Mouse (Mus musculus) kidney, postnatal 0 days (tissue): Measurements from ENCODE around the gene Tmem199. TPM values are rescaled to one million over a fixed set of nuclear protein-coding genes. Genes with fewer than 3 reads are reported as not detected.

Source experiments
- ATAC-seq: fragments of 200-750 bp; cut with Nextera tagmentation; replicated peaks from 2 replicates; pipeline ENCODE4 v1.8.0; 2017; ENCODE audit warnings: low read depth, moderate number of reproducible peaks, moderate TSS enrichment, moderate library complexity; ENCODE audit not compliant: low FRiP score
- DNase-seq: peaks from one replicate; pipeline ENCODE4 v3.0.0-alpha.2; 2016; ENCODE audit warnings: low spot score
- H3K27ac ChIP-seq: fragments of 300-500 bp; sonication (generic); 2 replicates; pipeline ENCODE4 v1.5.1; 2014; ENCODE audit warnings: mild to moderate bottlenecking
- H3K27me3 ChIP-seq: fragments of 300-500 bp; sonication (generic); 2 replicates; pipeline ENCODE4 v1.6.1; 2014; ENCODE audit warnings: low read length, mixed read lengths; ENCODE audit not compliant: insufficient read depth
- H3K36me3 ChIP-seq: fragments of 300-500 bp; sonication (generic); 2 replicates; pipeline ENCODE4 v1.6.1; 2014; ENCODE audit warnings: low read length, mixed read lengths; ENCODE audit not compliant: insufficient read depth
- H3K4me1 ChIP-seq: fragments of 300-500 bp; sonication (generic); replicated peaks from 2 replicates; pipeline ENCODE4 v1.6.1; 2014; ENCODE audit warnings: antibody characterized with exemption, low read length, mixed read lengths; ENCODE audit not compliant: insufficient read depth
- H3K4me2 ChIP-seq: fragments of 300-500 bp; sonication (generic); 2 replicates; pipeline ENCODE4 v1.6.1; 2014; ENCODE audit warnings: mild to moderate bottlenecking, low read length, moderate library complexity, mixed read lengths
- H3K4me3 ChIP-seq: fragments of 300-500 bp; sonication (generic); replicated peaks from 2 replicates; pipeline ENCODE4 v1.5.1; 2014; ENCODE audit warnings: low read depth, low read length
- H3K9ac ChIP-seq: fragments of 300-500 bp; sonication (generic); 2 replicates; pipeline ENCODE4 v1.6.1; 2014; ENCODE audit warnings: low read depth, low read length
- H3K9me3 ChIP-seq: fragments of 300-500 bp; sonication (generic); replicated peaks from 2 replicates; pipeline ENCODE4 v1.6.1; 2016; ENCODE audit warnings: low read length, inconsistent platforms, mixed read lengths
- CTCF ChIP-seq: IDR thresholded peaks from 2 replicates; pipeline ENCODE4 v1.5.1; 2016; ENCODE audit warnings: antibody characterized with exemption, low read depth, mild to moderate bottlenecking, moderate library complexity
- WGBS: fragments of 180-500 bp; shearing (Covaris S2); extraction: QIAGEN DNeasy Blood & Tissue Kit; methylation state at CpG from one replicate; pipeline ENCODE4 v1.1.7; 2014; 5-methylcytosine and 5-hydroxymethylcytosine counted together
- polyA plus RNA-seq: library from polyadenylated mRNA; unstranded; fragments of >200 nt; fragmentation: Nextera tagmentation; extraction: Ambion mirVana; gene quantifications from 2 replicates; pipeline ENCODE4 v1.2.1, GENCODE M21; 2015

The Tmem199 gene
- polyA plus RNA-seq, 1 experiment from 2014 or later, result 56.0 TPM

DNA sequence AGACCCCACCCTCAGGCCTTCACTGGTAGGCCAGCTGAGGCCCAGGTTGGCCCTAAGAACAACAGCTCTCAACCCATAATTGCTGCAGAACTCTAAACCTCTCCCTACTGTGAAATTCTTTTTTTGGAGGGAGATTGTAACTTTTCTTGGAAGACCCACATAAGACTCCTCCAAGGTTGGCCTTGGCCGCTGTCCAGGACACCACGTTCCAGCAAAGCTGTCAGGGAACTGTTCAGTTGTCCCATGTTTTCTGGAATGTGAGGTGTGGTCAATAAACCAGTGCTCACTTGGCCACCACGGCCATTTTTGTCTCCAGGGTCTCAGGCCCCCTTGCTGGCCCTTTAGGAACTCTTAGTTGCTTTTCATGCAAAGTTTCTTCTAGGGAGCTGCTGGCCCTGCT, 9.9 kb upstream of the Tmem199 start:
- no peak overlapping the region for H3K9ac ChIP-seq
- H3K4me1 ChIP-seq, result no peaks in the 10 kb centered on the region
- no peak for ATAC-seq
- no peak overlapping the region for H3K4me3 ChIP-seq
- H3K4me2 ChIP-seq, result no peak overlapping the region
- peaks cover 71% of the 10 kb centered on the region for H3K36me3 ChIP-seq
- TF ChIP-seq CTCF, result no peak
- no peak overlapping the region for H3K27ac ChIP-seq
- no peak for DNase-seq
- no peaks in the 10 kb centered on the region for H3K27me3 ChIP-seq
- 78% methylated on average over 3 of the region's 3 CpGs for WGBS
- no peaks in the 10 kb centered on the region for H3K9me3 ChIP-seq

DNA sequence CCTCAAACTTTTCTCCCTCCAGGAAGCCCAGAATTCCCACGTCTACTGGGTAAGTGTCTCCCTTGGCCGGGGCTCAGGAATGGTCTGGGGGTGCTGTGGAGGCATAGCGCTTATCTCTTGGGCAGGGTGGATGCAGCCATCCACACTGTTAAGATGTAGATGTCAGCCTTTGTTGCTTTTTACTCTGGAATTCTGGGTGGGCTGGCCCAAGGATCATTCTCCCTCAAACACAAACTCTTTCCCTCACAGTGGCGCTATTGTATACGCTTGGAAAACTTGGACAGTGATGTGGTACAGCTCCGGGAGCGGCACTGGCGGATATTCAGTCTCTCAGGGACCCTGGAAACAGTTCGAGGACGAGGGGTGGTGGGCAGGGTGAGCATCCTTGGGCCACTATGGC, 7.0 kb upstream of the Tmem199 start:
- Histone ChIP-seq H3K27ac (no peak overlapping the region), H3K27me3 (no peaks in the 10 kb centered on the region), H3K4me1 (no peaks in the 10 kb centered on the region), H3K9me3 (no peaks in the 10 kb centered on the region), H3K36me3 (peaks cover 72% of the 10 kb centered on the region), H3K4me3 (no peak overlapping the region), H3K4me2 (no peak overlapping the region), H3K9ac (no peak overlapping the region)
- no peak for DNase-seq
- ATAC-seq, result no peak
- no peak for TF ChIP-seq CTCF
- WGBS, result 88% methylated on average over 10 of the region's 10 CpGs

- peak; percentile 45 for TF ChIP-seq CTCF
- no peak for ATAC-seq
- no peak overlapping the region for H3K4me3 ChIP-seq
- 66% methylated on average over 2 of the region's 2 CpGs for WGBS
- no peaks in the 10 kb centered on the region for H3K9me3 ChIP-seq
- no peak overlapping the region for H3K27ac ChIP-seq
- DNase-seq, result peak; percentile 22
- H3K9ac ChIP-seq, result no peak overlapping the region
- no peak overlapping the region for H3K4me2 ChIP-seq
- H3K27me3 ChIP-seq, result no peaks in the 10 kb centered on the region
- peaks cover 44% of the 10 kb centered on the region for H3K36me3 ChIP-seq
- peaks cover 11% of the 10 kb centered on the region; the same call in 1 of the 2 replicates for H3K4me1 ChIP-seq
These were observed 3.8 kb upstream of the Tmem199 start for GRCm38 (mm10) chr11:78515549-78516325.

- no peaks in the 10 kb centered on the region for H3K9me3 ChIP-seq
- peak overlapping the region; percentile 88 for H3K4me2 ChIP-seq
- H3K36me3 ChIP-seq, result peaks cover 29% of the 10 kb centered on the region
- DNase-seq (no peak), ATAC-seq (no peak)
- H3K27ac ChIP-seq, result no peak overlapping the region
- H3K4me3 ChIP-seq, result peak overlapping the region; percentile 82
- H3K9ac ChIP-seq, result peak overlapping the region; percentile 93; the same call in 1 of the 2 replicates
- H3K27me3 ChIP-seq, result no peaks in the 10 kb centered on the region
- no peak for TF ChIP-seq CTCF
- 67% methylated on average over 3 of the region's 3 CpGs for WGBS
- peaks cover 11% of the 10 kb centered on the region; the same call in 1 of the 2 replicates for H3K4me1 ChIP-seq
These were observed 1.3 kb upstream of the Tmem199 start for GRCm38 (mm10) chr11:78513106-78513790.

- no peak overlapping the region for H3K4me2 ChIP-seq
- no peak overlapping the region for H3K27ac ChIP-seq
- no peaks in the 10 kb centered on the region for H3K9me3 ChIP-seq
- H3K27me3 ChIP-seq, result no peaks in the 10 kb centered on the region
- H3K4me1 ChIP-seq, result peaks cover 11% of the 10 kb centered on the region; the same call in 1 of the 2 replicates
- DNase-seq, result no peak
- 83% methylated on average over 5 of the region's 5 CpGs for WGBS
- no peak overlapping the region for H3K4me3 ChIP-seq
- no peak for ATAC-seq
- H3K36me3 ChIP-seq, result peaks cover 22% of the 10 kb centered on the region
- peak; percentile 65 for TF ChIP-seq CTCF
- H3K9ac ChIP-seq, result no peak overlapping the region
These were observed 2.8 kb downstream of the Tmem199 start for GRCm38 (mm10) chr11:78509148-78509547.

GRCm38 (mm10) chr11:78505430-78505829, 6.5 kb downstream of the Tmem199 start:
- no peak for TF ChIP-seq CTCF
- no peak overlapping the region for H3K9ac ChIP-seq
- 88% methylated on average over 3 of the region's 3 CpGs for WGBS

More at GRCm38 (mm10) chr11:78505430-78505829, 6.5 kb downstream of the Tmem199 start:
- H3K36me3 ChIP-seq, result peaks cover 22% of the 10 kb centered on the region
- H3K27ac ChIP-seq, result no peak overlapping the region
- H3K27me3 ChIP-seq, result no peaks in the 10 kb centered on the region
- no peaks in the 10 kb centered on the region for H3K9me3 ChIP-seq
- H3K4me1 ChIP-seq, result no peaks in the 10 kb centered on the region
- H3K4me2 ChIP-seq, result no peak overlapping the region
- H3K4me3 ChIP-seq, result no peak overlapping the region
- ATAC-seq (no peak), DNase-seq (no peak)
